Mouse (Mus musculus) heart, embryonic 12.5 days (tissue): Measurements from ENCODE around the gene Zfp865. TPM values are rescaled to one million over a fixed set of nuclear protein-coding genes. Genes with fewer than 3 reads are reported as not detected.

ENCODE experiments used
- ATAC-seq: fragments of 200-750 bp; cut with Nextera tagmentation; 2 replicates; pipeline ENCODE4 v1.8.0; 2017; ENCODE audit warnings: moderate TSS enrichment, moderate library complexity; ENCODE audit not compliant: insufficient number of reproducible peaks, low FRiP score
- H3K27ac ChIP-seq: fragments of 300-500 bp; sonication (generic); 2 replicates; pipeline ENCODE4 v1.5.1; 2016; ENCODE audit warnings: mild to moderate bottlenecking, moderate library complexity; ENCODE audit not compliant: poor library complexity, severe bottlenecking
- H3K27me3 ChIP-seq: fragments of 300-500 bp; sonication (generic); replicated peaks from 2 replicates; pipeline ENCODE4 v1.6.1; 2016; ENCODE audit warnings: mild to moderate bottlenecking, moderate library complexity
- H3K36me3 ChIP-seq: fragments of 300-500 bp; sonication (generic); 2 replicates; pipeline ENCODE4 v1.6.1; 2016; ENCODE audit warnings: mild to moderate bottlenecking, moderate library complexity
- H3K4me1 ChIP-seq: fragments of 300-500 bp; sonication (generic); replicated peaks from 2 replicates; pipeline ENCODE4 v1.6.1; 2016; ENCODE audit warnings: mild to moderate bottlenecking
- H3K4me2 ChIP-seq: fragments of 300-500 bp; sonication (generic); 2 replicates; pipeline ENCODE4 v1.6.1; 2016; ENCODE audit warnings: mild to moderate bottlenecking, moderate library complexity
- H3K4me3 ChIP-seq: fragments of 300-500 bp; sonication (generic); 2 replicates; pipeline ENCODE4 v1.5.1; 2016; ENCODE audit warnings: mild to moderate bottlenecking
- H3K9ac ChIP-seq: fragments of 300-500 bp; sonication (generic); 2 replicates; pipeline ENCODE4 v1.6.1; 2016; ENCODE audit warnings: mild to moderate bottlenecking, moderate library complexity
- H3K9me3 ChIP-seq: fragments of 300-500 bp; sonication (generic); replicated peaks from 2 replicates; pipeline ENCODE4 v1.6.1; 2016; ENCODE audit warnings: mild to moderate bottlenecking, moderate library complexity
- WGBS: fragments of 180-500 bp; shearing (Covaris S2); methylation state at CpG from one replicate; pipeline ENCODE4 v1.1.7; 2016; 5-methylcytosine and 5-hydroxymethylcytosine counted together
- polyA plus RNA-seq: library from polyadenylated mRNA; unstranded; fragments of >200 nt; fragmentation: Nextera tagmentation; extraction: Ambion mirVana; gene quantifications from 2 replicates; pipeline ENCODE4 v1.2.1, GENCODE M21; 2016

Gene Zfp865
- polyA plus RNA-seq = 5.1 and 5.4 TPM in 2 replicates

DNA sequence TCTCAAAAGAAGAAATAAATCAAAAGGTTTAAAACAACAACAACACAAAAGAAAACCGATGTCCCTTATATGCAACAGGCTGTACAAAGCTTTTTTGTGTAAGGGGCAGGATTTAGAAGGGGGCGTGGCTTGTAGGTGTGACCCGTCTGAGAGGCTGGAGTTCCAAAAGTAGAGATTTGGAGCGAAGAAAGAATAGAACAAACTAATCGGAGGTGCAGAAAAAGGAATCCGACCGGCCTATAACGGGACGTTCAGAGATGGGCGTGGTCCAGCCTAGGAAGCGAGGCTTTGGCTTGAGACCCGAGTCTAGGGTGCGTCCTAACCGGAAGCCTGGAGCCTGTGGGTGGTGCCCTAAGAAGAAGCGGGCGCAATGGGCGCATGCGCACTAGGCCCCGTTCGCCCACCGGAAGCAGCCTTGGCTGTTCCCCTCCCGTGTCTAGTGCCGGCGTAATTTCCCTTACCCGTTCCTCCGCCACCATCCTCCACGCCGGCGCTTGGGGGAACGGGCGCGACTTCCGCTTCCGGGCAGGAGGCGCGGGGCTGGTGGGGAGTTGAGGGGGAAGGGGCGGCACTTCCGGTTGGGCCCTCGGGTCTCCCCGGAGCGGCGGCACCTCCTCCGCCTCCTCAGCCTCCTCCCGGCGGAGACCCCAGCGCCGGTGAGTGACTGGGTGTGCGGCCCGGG, at the start of gene Zfp865, which contains the start of gene Ccdc106:
Gene Zfp865 (plus strand): TSS at position 377 of the 682 bp plus-strand sequence.
Gene Ccdc106 (plus strand): TSS at position 554 of the 682 bp plus-strand sequence.
- Histone ChIP-seq H3K27me3 (no peaks in the 10 kb centered on the region), H3K36me3 (peaks cover 44% of the 10 kb centered on the region), H3K4me1 (peaks cover 13% of the 10 kb centered on the region), H3K4me3 (peak within 1 kb of the TSS; percentile 95), H3K9ac (peak within 1 kb of the TSS; percentile 97), H3K9me3 (no peaks in the 10 kb centered on the region), H3K4me2 (peak within 1 kb of the TSS; percentile 90), H3K27ac (peak within 1 kb of the TSS; percentile 97)
- ATAC-seq = peak; percentile 92
- under 1% methylated on average over 49 of the region's 49 CpGs for WGBS

- H3K9ac ChIP-seq = no peak within 1 kb of the TSS; the same call in 1 of the 2 replicates
These were observed 49.1 kb upstream of the Zfp865 start, which contains the start of gene Sbk3 for GRCm38 (mm10) chr7:4971068-4971467. TSS of gene Sbk3 (minus strand) at chr7:4971168.

GRCm38 (mm10) chr7:4971710-4972109, 48.5 kb upstream of the Zfp865 start:
- H3K27me3 ChIP-seq = no peaks in the 10 kb centered on the region
- H3K36me3 ChIP-seq = no peaks in the 10 kb centered on the region
- ATAC-seq = no peak
- no peak overlapping the region for H3K4me2 ChIP-seq
- WGBS = 11% methylated on average over 7 of the region's 7 CpGs
- no peaks in the 10 kb centered on the region for H3K9me3 ChIP-seq
- no peak overlapping the region for H3K4me3 ChIP-seq
- H3K4me1 ChIP-seq = peaks cover 12% of the 10 kb centered on the region
- 0 out of 2 replicates have a peak overlapping the region, but pooled peaks have one; percentile 14 for H3K27ac ChIP-seq
- no peak overlapping the region for H3K9ac ChIP-seq

More at GRCm38 (mm10) chr7:4971068-4971467, 49.1 kb upstream of the Zfp865 start, which contains the start of gene Sbk3:
- H3K4me2 ChIP-seq = no peak within 1 kb of the TSS
- no peaks in the 10 kb centered on the region for H3K36me3 ChIP-seq
- H3K27me3 ChIP-seq = no peaks in the 10 kb centered on the region
- ATAC-seq = no peak
- H3K9me3 ChIP-seq = no peaks in the 10 kb centered on the region
- 29% methylated on average over 6 of the region's 6 CpGs for WGBS
- H3K4me3 ChIP-seq = no peak within 1 kb of the TSS
- H3K27ac ChIP-seq = 0 out of 2 replicates have a peak within 1 kb of the TSS, but pooled peaks have one; percentile 14
- H3K4me1 ChIP-seq = peaks cover 12% of the 10 kb centered on the region

- H3K9ac ChIP-seq = no peak overlapping the region
These were observed 47.7 kb upstream of the Zfp865 start for GRCm38 (mm10) chr7:4972321-4973047.

GRCm38 (mm10) chr7:4975455-4975854, 44.7 kb upstream of the Zfp865 start:
- Histone ChIP-seq H3K36me3 (no peaks in the 10 kb centered on the region), H3K27me3 (no peaks in the 10 kb centered on the region), H3K4me2 (no peak overlapping the region), H3K9me3 (no peaks in the 10 kb centered on the region), H3K4me3 (no peak overlapping the region), H3K4me1 (peaks cover 16% of the 10 kb centered on the region), H3K9ac (no peak overlapping the region), H3K27ac (no peak overlapping the region)
- ATAC-seq = no peak
- 43% methylated on average over 4 of the region's 4 CpGs for WGBS

More at GRCm38 (mm10) chr7:4972321-4973047, 47.7 kb upstream of the Zfp865 start:
- peaks cover 12% of the 10 kb centered on the region for H3K4me1 ChIP-seq
- no peaks in the 10 kb centered on the region for H3K9me3 ChIP-seq
- H3K4me2 ChIP-seq = no peak overlapping the region
- H3K27ac ChIP-seq = 0 out of 2 replicates have a peak overlapping the region, but pooled peaks have one; percentile 41
- H3K4me3 ChIP-seq = no peak overlapping the region
- 42% methylated on average over 18 of the region's 18 CpGs for WGBS
- H3K27me3 ChIP-seq = no peaks in the 10 kb centered on the region
- H3K36me3 ChIP-seq = no peaks in the 10 kb centered on the region
- ATAC-seq = peak; percentile 74

DNA sequence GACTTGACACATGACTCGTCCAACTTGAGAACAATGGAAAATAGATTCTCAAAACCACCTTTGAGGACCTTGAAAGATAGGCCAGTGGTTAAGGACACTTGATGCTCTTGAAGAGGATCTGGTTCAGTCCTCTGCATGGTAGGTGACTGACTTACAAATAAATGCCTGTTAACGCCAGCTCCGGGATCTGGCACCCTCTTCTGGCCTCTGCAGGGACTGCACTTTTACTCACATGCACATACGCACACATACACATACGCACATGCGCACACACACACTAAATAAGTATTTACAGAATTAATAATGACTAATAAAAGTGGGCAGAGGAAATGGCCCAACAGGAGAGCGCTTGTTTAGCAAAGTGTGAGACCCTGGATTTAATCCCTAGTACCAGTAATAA, 43.3 kb upstream of the Zfp865 start:
- H3K9me3 ChIP-seq = no peaks in the 10 kb centered on the region
- WGBS = 81% methylated on average over 7 of the region's 7 CpGs
- no peak for ATAC-seq
- H3K9ac ChIP-seq = no peak overlapping the region
- no peaks in the 10 kb centered on the region for H3K27me3 ChIP-seq
- H3K4me2 ChIP-seq = no peak overlapping the region
- H3K27ac ChIP-seq = no peak overlapping the region
- no peaks in the 10 kb centered on the region for H3K36me3 ChIP-seq
- no peak overlapping the region for H3K4me3 ChIP-seq
- peaks cover 16% of the 10 kb centered on the region for H3K4me1 ChIP-seq

- ATAC-seq = no peak
- 27% methylated on average over 2 of the region's 2 CpGs for WGBS
These were observed 31.9 kb upstream of the Zfp865 start for GRCm38 (mm10) chr7:4988250-4988649.

DNA sequence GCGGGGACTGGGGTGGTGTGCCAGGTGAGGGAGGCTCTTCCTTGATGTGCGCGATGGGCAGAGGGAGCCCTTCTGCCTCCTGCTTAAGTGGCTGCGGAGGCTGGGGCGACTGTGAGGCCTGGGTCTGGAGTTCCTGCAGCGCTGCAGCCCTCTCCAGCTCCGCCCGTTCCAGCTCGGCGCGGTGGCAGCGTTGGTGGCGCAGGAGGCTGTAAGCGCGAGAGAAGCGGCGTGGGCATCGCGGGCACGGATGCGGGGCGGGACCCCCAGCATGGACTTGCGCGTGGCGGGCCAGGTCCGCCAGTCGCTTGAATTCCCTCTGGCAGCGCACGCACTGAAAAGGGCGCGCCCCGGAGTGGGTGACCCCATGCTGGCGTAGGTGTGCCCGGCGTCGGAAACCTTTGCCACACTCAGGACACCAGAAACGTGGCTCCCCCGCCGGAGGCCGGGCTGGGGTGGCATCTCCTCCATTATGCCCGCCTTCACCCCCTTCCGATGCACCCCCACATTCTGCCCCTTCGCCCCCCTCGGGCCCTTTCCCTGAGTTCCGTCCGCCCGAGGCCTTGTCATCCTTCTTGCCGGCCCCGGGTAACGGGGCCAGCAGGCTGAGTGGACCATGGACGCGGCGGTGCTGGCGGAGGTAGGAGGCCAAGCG, 26.7 kb upstream of the Zfp865 start:
- Histone ChIP-seq H3K9me3 (peaks cover 4% of the 10 kb centered on the region; the same call in 1 of the 2 replicates), H3K36me3 (peaks cover 36% of the 10 kb centered on the region), H3K9ac (peak overlapping the region; percentile 11), H3K4me2 (peak overlapping the region; percentile 73), H3K27me3 (peaks cover 31% of the 10 kb centered on the region), H3K4me1 (peaks cover 28% of the 10 kb centered on the region), H3K4me3 (peak overlapping the region; percentile 60), H3K27ac (no peak overlapping the region)
- 25% methylated on average over 54 of the region's 55 CpGs for WGBS
- ATAC-seq = no peak

More at GRCm38 (mm10) chr7:4988250-4988649, 31.9 kb upstream of the Zfp865 start:
- Histone ChIP-seq H3K27ac (no peak overlapping the region), H3K4me3 (no peak overlapping the region), H3K36me3 (peaks cover 23% of the 10 kb centered on the region), H3K27me3 (peaks cover 21% of the 10 kb centered on the region), H3K4me1 (no peaks in the 10 kb centered on the region), H3K9me3 (peaks cover 4% of the 10 kb centered on the region; the same call in 1 of the 2 replicates), H3K9ac (no peak overlapping the region), H3K4me2 (no peak overlapping the region)

DNA sequence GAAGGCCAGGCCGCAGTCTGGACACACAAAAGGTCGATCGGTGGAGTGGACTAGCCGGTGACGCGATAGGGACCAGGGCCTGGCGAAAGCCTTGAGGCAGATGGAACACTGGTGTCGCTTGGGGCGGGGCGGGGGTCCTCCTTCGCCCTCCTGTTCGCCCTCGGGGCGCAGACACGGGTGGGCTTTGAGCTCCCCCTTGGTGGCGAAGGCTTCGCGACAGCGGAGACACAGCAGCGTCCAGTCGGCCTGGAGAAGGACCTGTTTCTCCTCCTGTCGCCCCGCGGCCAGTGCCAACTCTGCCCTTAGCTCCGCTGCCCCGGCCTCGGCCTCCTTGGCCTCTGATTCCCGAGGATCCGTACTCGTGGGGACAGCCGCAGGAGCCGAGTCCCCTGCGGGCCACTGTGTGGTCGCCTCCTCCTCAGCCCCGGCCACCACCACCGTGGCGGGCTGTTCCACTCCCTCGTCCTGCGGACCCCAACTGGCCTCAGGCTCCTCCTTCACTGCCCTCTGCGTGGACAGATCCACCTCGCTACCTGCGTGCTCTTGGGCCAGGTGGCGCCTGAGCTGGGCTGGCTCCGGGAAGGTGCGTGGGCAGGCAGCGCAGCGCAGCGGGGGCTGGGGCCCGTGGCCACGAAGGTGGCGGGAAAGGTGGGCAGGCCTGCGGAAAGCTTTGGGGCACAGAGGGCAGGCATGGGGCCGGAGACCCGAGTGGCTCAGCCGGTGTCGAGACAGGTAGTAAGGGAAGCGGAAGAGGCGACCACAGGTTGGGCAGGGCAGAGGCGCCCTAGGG, 26.0 kb upstream of the Zfp865 start:
- peaks cover 31% of the 10 kb centered on the region for H3K27me3 ChIP-seq
- H3K4me1 ChIP-seq = peaks cover 28% of the 10 kb centered on the region
- H3K36me3 ChIP-seq = peaks cover 36% of the 10 kb centered on the region
- no peak overlapping the region for H3K27ac ChIP-seq
- peaks cover 4% of the 10 kb centered on the region; the same call in 1 of the 2 replicates for H3K9me3 ChIP-seq
- H3K9ac ChIP-seq = peak overlapping the region; percentile 11
- H3K4me3 ChIP-seq = peak overlapping the region; percentile 60
- peak overlapping the region; percentile 73 for H3K4me2 ChIP-seq
- no peak for ATAC-seq
- 35% methylated on average over 58 of the region's 59 CpGs for WGBS
